Mouse (Mus musculus) CH12.LX (cell line): Measurements from ENCODE around the gene P2rx4.

Experiments
- CTCF ChIP-seq, 2 experiments: IDR thresholded peaks in 1 of 2; conservative IDR thresholded peaks in 1 of 2; 2 replicates each; pipeline ENCODE4 v1.5.1; 2011 to 2012; ENCODE audit warnings: low read depth in 2 of 2, low read length in 2 of 2, improper control_type of control experiment in 1 of 2, inconsistent platforms in 1 of 2, mild to moderate bottlenecking in 1 of 2, moderate library complexity in 1 of 2
- KAT2A ChIP-seq: IDR thresholded peaks from 2 replicates; pipeline ENCODE4 v1.6.1; 2012; ENCODE audit warnings: low read length, improper control_type of control experiment, inconsistent platforms; ENCODE audit not compliant: insufficient replicate concordance
- MAX ChIP-seq: IDR thresholded peaks from 2 replicates; pipeline ENCODE4 v1.6.1; 2011; ENCODE audit warnings: low read length, improper control_type of control experiment
- ZNF384 ChIP-seq: IDR thresholded peaks from 2 replicates; pipeline ENCODE4 v1.6.1; 2012; ENCODE audit warnings: low read depth, low read length, improper control_type of control experiment, inconsistent platforms

- TF ChIP-seq MAX = no peak
- no peak for TF ChIP-seq ZNF384
- no peak for TF ChIP-seq KAT2A
- TF ChIP-seq CTCF (conservative IDR thresholded peaks at IDR 0.05 in 1 of 2, IDR thresholded peaks at IDR 0.05 in 1 of 2; ENCODE audit: low read depth in 2 of 2, low read length in 2 of 2) = no peak
Measured at GRCm38 (mm10) chr5:122703574-122703973, 3.8 kb upstream of the P2rx4 start.
